Mouse (Mus musculus) lung, embryonic 16.5 days (tissue): ENCODE results near the gene Aldh1l1. TPM values are rescaled to one million over a fixed set of nuclear protein-coding genes. Genes with fewer than 3 reads are reported as not detected.
A peak's percentile ranks its signal among the peaks of the same experiment; 100 is the strongest.

Experiments used
- ATAC-seq: fragments of 200-750 bp; cut with Nextera tagmentation; 2 replicates; pipeline ENCODE4 v1.8.0; 2017; ENCODE audit warnings: low read depth, mild to moderate bottlenecking, moderate library complexity
- H3K27ac ChIP-seq: fragments of 300-500 bp; sonication (generic); 2 replicates; pipeline ENCODE4 v1.5.1; 2014; ENCODE audit warnings: mild to moderate bottlenecking, control low read depth, low read length
- H3K27me3 ChIP-seq: fragments of 300-500 bp; sonication (generic); 2 replicates; pipeline ENCODE4 v1.6.1; 2014; ENCODE audit warnings: low read depth, low read length, mixed read lengths; ENCODE audit not compliant: control insufficient read depth, insufficient read depth
- H3K36me3 ChIP-seq: fragments of 300-500 bp; sonication (generic); 2 replicates; pipeline ENCODE4 v1.6.1; 2014; ENCODE audit warnings: low read length; ENCODE audit not compliant: control insufficient read depth, insufficient read depth
- H3K4me1 ChIP-seq: fragments of 300-500 bp; sonication (generic); replicated peaks from 2 replicates; pipeline ENCODE4 v1.6.1; 2014; ENCODE audit warnings: low read length, mixed read lengths; ENCODE audit not compliant: control insufficient read depth, insufficient read depth
- H3K4me2 ChIP-seq: fragments of 300-500 bp; sonication (generic); 2 replicates; pipeline ENCODE4 v1.6.1; 2014; ENCODE audit warnings: low read depth, low read length, control low read depth
- H3K4me3 ChIP-seq: fragments of 300-500 bp; sonication (generic); 2 replicates; pipeline ENCODE4 v1.5.1; 2014; ENCODE audit warnings: mild to moderate bottlenecking, low read length, control low read depth
- H3K9ac ChIP-seq: fragments of 300-500 bp; sonication (generic); 2 replicates; pipeline ENCODE4 v1.6.1; 2014; ENCODE audit warnings: low read length, control low read depth
- H3K9me3 ChIP-seq: fragments of 300-500 bp; sonication (generic); 2 replicates; pipeline ENCODE4 v1.6.1; 2016; ENCODE audit warnings: low read length; ENCODE audit not compliant: control insufficient read depth
- WGBS: fragments of 180-500 bp; shearing (Covaris S2); extraction: QIAGEN DNeasy Blood & Tissue Kit; methylation state at CpG from one replicate; pipeline ENCODE4 v1.1.7; 2014; 5-methylcytosine and 5-hydroxymethylcytosine counted together
- polyA plus RNA-seq: library from polyadenylated mRNA; unstranded; fragments of >200 nt; fragmentation: Nextera tagmentation; extraction: Ambion mirVana; gene quantifications from 2 replicates; pipeline ENCODE4 v1.2.1, GENCODE M21; 2015

The Aldh1l1 gene
- polyA plus RNA-seq, 1 experiment from 2014 or later = 2.4 TPM

DNA sequence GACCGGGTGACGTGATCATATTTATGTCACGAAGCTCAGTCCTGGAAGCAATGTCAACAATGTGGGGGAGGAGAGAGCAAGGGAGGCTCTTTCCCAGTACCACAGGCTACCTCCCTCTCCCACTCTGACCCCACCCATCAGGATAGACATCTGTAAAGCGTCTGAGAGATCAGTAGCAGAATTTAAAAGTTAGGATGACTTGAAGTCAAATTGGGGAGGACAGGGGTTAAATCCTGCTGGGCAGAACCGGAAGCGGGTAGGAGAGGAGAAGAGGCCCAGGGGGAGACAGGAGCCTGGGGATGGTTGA, 135.3 kb downstream of the Aldh1l1 start:
- Histone ChIP-seq H3K4me1 (peaks cover 33% of the 10 kb centered on the region), H3K4me2 (no peak overlapping the region), H3K27me3 (no peaks in the 10 kb centered on the region), H3K4me3 (no peak overlapping the region), H3K27ac (no peak overlapping the region), H3K9ac (no peak overlapping the region), H3K36me3 (no peaks in the 10 kb centered on the region), H3K9me3 (no peaks in the 10 kb centered on the region)
- WGBS = 42% methylated on average over 6 of the region's 6 CpGs
- ATAC-seq = no peak

DNA sequence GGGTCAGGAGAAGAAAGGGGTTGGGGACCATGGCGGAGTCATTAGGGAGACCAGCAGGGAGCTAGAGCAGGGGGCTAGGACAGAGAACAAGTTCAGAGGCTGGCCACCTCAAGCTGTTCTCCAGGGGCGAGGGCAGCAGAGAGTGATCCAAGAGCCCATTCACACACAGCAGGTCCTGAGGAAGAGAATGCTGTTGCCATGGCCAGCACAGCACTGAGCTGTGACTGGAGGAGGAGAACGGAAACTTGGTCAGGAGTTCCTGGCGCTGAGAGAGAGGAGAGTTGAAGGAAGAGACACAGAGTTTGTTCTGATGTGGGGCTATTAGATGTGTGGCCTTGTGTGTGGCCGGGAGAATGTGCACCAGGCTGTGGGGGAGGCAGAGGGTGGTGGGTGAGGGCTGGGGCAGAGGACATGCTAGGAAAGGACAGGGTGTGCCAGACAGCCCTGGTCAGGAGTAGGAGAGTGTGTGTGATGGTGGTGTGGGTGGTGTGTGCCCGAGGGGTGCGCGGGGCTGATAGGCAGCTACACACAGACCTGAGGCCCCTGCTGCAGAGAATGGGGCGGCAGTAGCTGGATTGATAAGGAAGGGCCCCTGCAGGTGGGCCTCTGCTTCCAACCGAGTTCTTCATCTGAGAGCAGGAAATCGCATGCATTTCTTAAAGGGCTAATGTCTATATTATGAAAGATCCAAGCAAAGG, 136.7 kb downstream of the Aldh1l1 start:
- no peak overlapping the region for H3K4me3 ChIP-seq
- no peaks in the 10 kb centered on the region for H3K9me3 ChIP-seq
- no peaks in the 10 kb centered on the region for H3K36me3 ChIP-seq
- H3K4me1 ChIP-seq = peaks cover 33% of the 10 kb centered on the region
- no peak overlapping the region; the same call in 1 of the 2 replicates for H3K9ac ChIP-seq
- 41% methylated on average over 11 of the region's 11 CpGs for WGBS
- no peak for ATAC-seq
- no peak overlapping the region for H3K27ac ChIP-seq
- H3K4me2 ChIP-seq = no peak overlapping the region
- H3K27me3 ChIP-seq = no peaks in the 10 kb centered on the region

- ATAC-seq = no peak
- no peak overlapping the region for H3K9ac ChIP-seq
- peaks cover 33% of the 10 kb centered on the region for H3K4me1 ChIP-seq
- no peak overlapping the region for H3K4me3 ChIP-seq
- no peaks in the 10 kb centered on the region for H3K27me3 ChIP-seq
- H3K27ac ChIP-seq = no peak overlapping the region
- no peak overlapping the region for H3K4me2 ChIP-seq
- 62% methylated on average over 5 of the region's 5 CpGs for WGBS
- H3K9me3 ChIP-seq = no peaks in the 10 kb centered on the region
- H3K36me3 ChIP-seq = no peaks in the 10 kb centered on the region
Observed at GRCm38 (mm10) chr6:90623456-90623836, 137.2 kb downstream of the Aldh1l1 start.

DNA sequence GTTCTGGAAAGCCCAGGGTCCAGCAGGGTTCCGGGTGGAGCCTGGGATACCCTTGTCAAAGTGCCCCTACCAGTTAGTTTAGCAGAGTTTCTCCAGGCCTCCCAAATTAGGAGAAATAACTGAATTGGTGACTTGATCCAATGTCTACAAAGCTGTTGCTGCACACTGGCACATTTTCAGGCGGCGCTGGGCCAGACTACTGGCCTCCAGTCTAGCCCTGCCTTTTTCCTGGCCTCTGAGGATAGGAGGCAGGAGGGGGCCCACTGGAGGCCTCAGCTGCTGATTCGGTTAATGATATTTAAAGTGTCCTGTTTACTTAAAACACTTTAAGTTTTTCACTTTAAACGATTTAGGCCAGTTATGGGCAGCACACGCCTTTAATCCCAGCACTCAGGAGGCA, 138.0 kb downstream of the Aldh1l1 start:
- no peaks in the 10 kb centered on the region for H3K9me3 ChIP-seq
- no peak overlapping the region for H3K4me3 ChIP-seq
- H3K9ac ChIP-seq = no peak overlapping the region
- no peak overlapping the region for H3K4me2 ChIP-seq
- peak; percentile 68 for ATAC-seq
- no peaks in the 10 kb centered on the region for H3K36me3 ChIP-seq
- WGBS = 44% methylated on average over 6 of the region's 6 CpGs
- H3K4me1 ChIP-seq = peaks cover 27% of the 10 kb centered on the region
- no peaks in the 10 kb centered on the region for H3K27me3 ChIP-seq
- peak overlapping the region; percentile 63 for H3K27ac ChIP-seq

DNA sequence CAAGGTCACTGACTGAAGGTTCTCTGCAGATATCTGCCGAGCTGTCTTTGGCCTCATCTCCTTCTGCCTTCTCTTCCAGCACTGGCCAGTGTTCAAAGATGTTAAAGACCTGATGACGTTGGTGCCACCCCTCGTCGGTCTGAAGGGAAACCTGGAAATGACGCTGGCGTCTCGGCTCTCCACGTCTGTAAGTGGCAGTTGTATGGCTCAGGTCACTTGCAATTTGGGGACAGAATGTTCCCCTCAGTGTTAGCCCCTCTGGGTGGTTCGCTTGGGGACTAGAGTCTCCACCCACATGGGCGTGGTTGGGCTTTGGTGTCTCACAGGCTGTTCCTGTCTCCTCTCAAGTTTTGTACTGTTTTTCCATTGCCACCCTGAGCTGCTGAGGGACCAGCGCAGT, 138.5 kb downstream of the Aldh1l1 start:
- Histone ChIP-seq H3K4me3 (no peak overlapping the region), H3K36me3 (no peaks in the 10 kb centered on the region), H3K4me2 (no peak overlapping the region), H3K27me3 (no peaks in the 10 kb centered on the region), H3K9me3 (no peaks in the 10 kb centered on the region), H3K27ac (no peak overlapping the region; the same call in 1 of the 2 replicates), H3K9ac (no peak overlapping the region), H3K4me1 (peaks cover 22% of the 10 kb centered on the region)
- ATAC-seq = peak; percentile 31
- 62% methylated on average over 11 of the region's 11 CpGs for WGBS

GRCm38 (mm10) chr6:90625207-90625994, 139.2 kb downstream of the Aldh1l1 start:
- no peak overlapping the region for H3K4me3 ChIP-seq
- peaks cover 22% of the 10 kb centered on the region for H3K4me1 ChIP-seq
- 74% methylated on average over 7 of the region's 7 CpGs for WGBS
- no peak overlapping the region for H3K9ac ChIP-seq
- no peaks in the 10 kb centered on the region for H3K36me3 ChIP-seq
- no peak overlapping the region for H3K4me2 ChIP-seq
- no peak overlapping the region for H3K27ac ChIP-seq
- no peaks in the 10 kb centered on the region for H3K27me3 ChIP-seq
- H3K9me3 ChIP-seq = no peaks in the 10 kb centered on the region
- no peak for ATAC-seq

DNA sequence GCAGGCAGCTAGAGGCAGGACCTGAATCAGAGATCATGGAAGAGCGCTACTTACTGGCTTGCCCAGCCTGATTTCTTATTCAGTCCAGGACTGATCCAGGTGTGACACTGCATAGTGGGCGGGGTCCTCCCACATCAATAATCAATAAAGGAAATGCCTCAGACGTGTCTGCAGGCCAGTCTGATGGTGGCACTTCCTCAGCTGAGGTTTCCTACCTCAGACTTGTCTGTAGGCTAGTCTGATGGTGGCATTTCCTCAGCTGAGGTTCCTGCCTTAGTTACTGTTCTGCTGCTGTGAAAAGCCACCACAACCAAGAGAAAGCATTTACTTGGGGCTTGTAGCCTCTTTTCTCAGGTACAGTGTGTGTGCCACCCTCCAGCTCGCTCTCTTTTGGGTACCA, 141.3 kb downstream of the Aldh1l1 start:
- peaks cover 11% of the 10 kb centered on the region; the same call in 1 of the 2 replicates for H3K4me1 ChIP-seq
- H3K4me2 ChIP-seq = no peak overlapping the region
- no peak overlapping the region for H3K27ac ChIP-seq
- no peaks in the 10 kb centered on the region for H3K36me3 ChIP-seq
- 83% methylated on average over 4 of the region's 4 CpGs for WGBS
- no peak overlapping the region for H3K4me3 ChIP-seq
- H3K9ac ChIP-seq = no peak overlapping the region
- no peaks in the 10 kb centered on the region for H3K27me3 ChIP-seq
- no peak for ATAC-seq
- no peaks in the 10 kb centered on the region for H3K9me3 ChIP-seq

- Histone ChIP-seq H3K9ac (no peak overlapping the region), H3K36me3 (no peaks in the 10 kb centered on the region), H3K27ac (no peak overlapping the region), H3K4me1 (0 out of 2 replicates have a peak, but pooled peaks cover 2% of the 10 kb centered on the region), H3K27me3 (no peaks in the 10 kb centered on the region), H3K9me3 (no peaks in the 10 kb centered on the region), H3K4me3 (no peak overlapping the region), H3K4me2 (no peak overlapping the region)
- 75% methylated on average over 6 of the region's 6 CpGs for WGBS
- no peak for ATAC-seq
Observed at GRCm38 (mm10) chr6:90629506-90629905, 143.3 kb downstream of the Aldh1l1 start.

- no peaks in the 10 kb centered on the region for H3K4me1 ChIP-seq
- WGBS = 87% methylated on average over 7 of the region's 7 CpGs
- H3K4me2 ChIP-seq = no peak overlapping the region
- H3K9me3 ChIP-seq = no peaks in the 10 kb centered on the region
- no peak overlapping the region for H3K4me3 ChIP-seq
- no peak for ATAC-seq
- no peak overlapping the region for H3K27ac ChIP-seq
- H3K9ac ChIP-seq = no peak overlapping the region
- H3K27me3 ChIP-seq = no peaks in the 10 kb centered on the region
- no peaks in the 10 kb centered on the region for H3K36me3 ChIP-seq
Observed at GRCm38 (mm10) chr6:90630427-90630826, 144.2 kb downstream of the Aldh1l1 start.
